ENCODE assay signal across 24 mouse cellular contexts in genomic region chrX:134420097-134420496, GRCm38 (mm10). TPM values are rescaled to one million over a fixed set of nuclear protein-coding genes. Genes with fewer than 3 reads are reported as not detected.
"Had no signal": no experiment of that assay in that cellular context is flagged by ENCODE, and none has a peak within 500 bp of the region (broad histone marks: within the 10 kb centered on the region; RNA-seq: fewer than 3 reads in every experiment).

No protein-coding gene starts in this region.

- H3K9me3 ChIP-seq: neural tube, embryonic 12.5 days; neural tube, embryonic 13.5 days; neural tube, embryonic 15.5 days; stomach, embryonic 15.5 days had no signal

- H3K27me3 ChIP-seq: neural tube, embryonic 12.5 days; neural tube, embryonic 13.5 days; neural tube, embryonic 15.5 days; stomach, embryonic 15.5 days had no signal

- H3K4me2 ChIP-seq: neural tube, embryonic 12.5 days; neural tube, embryonic 13.5 days; neural tube, embryonic 15.5 days; stomach, embryonic 15.5 days had no signal

- H3K4me3 ChIP-seq: neural tube, embryonic 12.5 days; neural tube, embryonic 13.5 days; neural tube, embryonic 15.5 days; stomach, embryonic 15.5 days had no signal

- DNase-seq: retina, postnatal 1 day; right cerebral cortex, adult 18-20 months; right cerebral cortex, postnatal 14 days; right cerebral cortex, postnatal 25 days; right cerebral cortex, postnatal 4 days; spleen, adult 18-20 months; thymus, adult 18-20 months; thymus, adult 2 months; thymus, postnatal 14 days; thymus, postnatal 25 days; thymus, postnatal 36 days; thymus, postnatal 4 days had no signal

- H3K4me1 ChIP-seq: neural tube, embryonic 12.5 days; neural tube, embryonic 13.5 days; neural tube, embryonic 15.5 days; stomach, embryonic 15.5 days had no signal

- H3K36me3 ChIP-seq: neural tube, embryonic 12.5 days; neural tube, embryonic 13.5 days; neural tube, embryonic 15.5 days; stomach, embryonic 15.5 days had no signal

- H3K9ac ChIP-seq: neural tube, embryonic 12.5 days; neural tube, embryonic 13.5 days; neural tube, embryonic 15.5 days; stomach, embryonic 15.5 days had no signal

- H3K27ac ChIP-seq: neural tube, embryonic 12.5 days; neural tube, embryonic 13.5 days; neural tube, embryonic 15.5 days; stomach, embryonic 15.5 days; stomach, postnatal 0 days had no signal

RNA-seq across cellular contexts. Expression of gene Drp2, which starts 15.7 kb away (rescaled TPM):
- total RNA-seq: neutrophil, adult 5-6 weeks had no signal

RNA-seq across cellular contexts. Expression of gene Taf7l, which starts 56.2 kb away (rescaled TPM):
- total RNA-seq: neutrophil, adult 5-6 weeks had no signal
- polyA plus RNA-seq: neural tube, embryonic 13.5 days; small intestine, adult 2 months; spleen, adult 2 months; stomach, embryonic 14.5 days; stomach, embryonic 15.5 days; stomach, embryonic 16.5 days; stomach, postnatal 0 days; thymus, adult 2 months; thymus, postnatal 0 days; urinary bladder, adult 2 months had no signal
